Mouse (Mus musculus): ENCODE measurements around the gene Zfp770. TPM values are rescaled to one million over a fixed set of nuclear protein-coding genes. Genes with fewer than 3 reads are reported as not detected.

The Zfp770 gene
- polyA plus RNA-seq, 1 experiment from 2014 or later = 2.3 TPM

Other genes starting within 250 kb of the Zfp770 start
- 0.17 and 0.48 TPM in 2 replicates for gene Gjd2, start 187.8 kb downstream of the Zfp770 start, polyA plus RNA-seq (2016; fragmentation: Nextera tagmentation; extraction: Ambion mirVana)
- gene Actc1, start 147.9 kb downstream of the Zfp770 start, polyA plus RNA-seq (2016; fragmentation: Nextera tagmentation; extraction: Ambion mirVana) = 6.3 and 16.5 TPM in 2 replicates
- 39.2 and 47.8 TPM in 2 replicates for gene Aqr, start 14.4 kb downstream of the Zfp770 start, polyA plus RNA-seq (2016; fragmentation: Nextera tagmentation; extraction: Ambion mirVana)

All from hindbrain, embryonic 10.5 days (tissue).